Mouse (Mus musculus) liver, postnatal 0 days (tissue): ENCODE measurements around the gene Pafah1b1. TPM values are rescaled to one million over a fixed set of nuclear protein-coding genes. Genes with fewer than 3 reads are reported as not detected.

ENCODE experiments used
- ATAC-seq: fragments of 200-750 bp; cut with Nextera tagmentation; 2 replicates; pipeline ENCODE4 v1.8.0; 2017; ENCODE audit warnings: mild to moderate bottlenecking, moderate library complexity
- DNase-seq: peaks from one replicate; pipeline ENCODE4 v3.0.0-alpha.2; 2016
- H3K27ac ChIP-seq: fragments of 300-500 bp; sonication (generic); 2 replicates; pipeline ENCODE4 v1.5.1; 2014; ENCODE audit warnings: antibody characterized with exemption, moderate library complexity, mild to moderate bottlenecking, low read depth
- H3K27me3 ChIP-seq: fragments of 300-500 bp; sonication (generic); 2 replicates; pipeline ENCODE4 v1.6.1; 2014; ENCODE audit warnings: low read length, control low read depth, mixed read lengths; ENCODE audit not compliant: insufficient read depth
- H3K36me3 ChIP-seq: fragments of 300-500 bp; sonication (generic); replicated peaks from 2 replicates; pipeline ENCODE4 v1.6.1; 2014; ENCODE audit warnings: mild to moderate bottlenecking, control low read depth, low read length, moderate library complexity, mixed read lengths; ENCODE audit not compliant: insufficient read depth
- H3K4me1 ChIP-seq: fragments of 300-500 bp; sonication (generic); 2 replicates; pipeline ENCODE4 v1.6.1; 2014; ENCODE audit warnings: antibody characterized with exemption, mild to moderate bottlenecking, control low read depth; ENCODE audit not compliant: insufficient read depth
- H3K4me2 ChIP-seq: fragments of 300-500 bp; sonication (generic); 2 replicates; pipeline ENCODE4 v1.6.1; 2014; ENCODE audit warnings: low read depth, mild to moderate bottlenecking, low read length, moderate library complexity, mixed read lengths
- H3K4me3 ChIP-seq: fragments of 300-500 bp; sonication (generic); 2 replicates; pipeline ENCODE4 v1.5.1; 2014; ENCODE audit warnings: low read depth, low read length
- H3K9ac ChIP-seq: fragments of 300-500 bp; sonication (generic); replicated peaks from 2 replicates; pipeline ENCODE4 v1.6.1; 2014; ENCODE audit warnings: mild to moderate bottlenecking, moderate library complexity
- H3K9me3 ChIP-seq: fragments of 300-500 bp; sonication (generic); 2 replicates; pipeline ENCODE4 v1.6.1; 2016; ENCODE audit warnings: mild to moderate bottlenecking, control low read depth, low read length, mixed read lengths
- CTCF ChIP-seq: sonication (generic); IDR thresholded peaks from 2 replicates; pipeline ENCODE4 v1.5.1; 2016; ENCODE audit warnings: antibody characterized with exemption, low read depth
- EP300 ChIP-seq: IDR thresholded peaks from 2 replicates; pipeline ENCODE4 v1.6.1; 2016; ENCODE audit warnings: antibody characterized with exemption, low read depth, mild to moderate bottlenecking
- WGBS: fragments of 180-500 bp; shearing (Covaris S2); extraction: QIAGEN DNeasy Blood & Tissue Kit; methylation state at CpG from one replicate; pipeline ENCODE4 v1.1.7; 2014; ENCODE audit not compliant: insufficient replicate concordance; 5-methylcytosine and 5-hydroxymethylcytosine counted together
- polyA plus RNA-seq: library from polyadenylated mRNA; unstranded; fragments of >200 nt; fragmentation: Nextera tagmentation; extraction: Ambion mirVana; gene quantifications from 2 replicates; pipeline ENCODE4 v1.2.1, GENCODE M21; 2015

Pafah1b1 gene
- polyA plus RNA-seq, 1 experiment from 2014 or later: 24.1 TPM

DNA sequence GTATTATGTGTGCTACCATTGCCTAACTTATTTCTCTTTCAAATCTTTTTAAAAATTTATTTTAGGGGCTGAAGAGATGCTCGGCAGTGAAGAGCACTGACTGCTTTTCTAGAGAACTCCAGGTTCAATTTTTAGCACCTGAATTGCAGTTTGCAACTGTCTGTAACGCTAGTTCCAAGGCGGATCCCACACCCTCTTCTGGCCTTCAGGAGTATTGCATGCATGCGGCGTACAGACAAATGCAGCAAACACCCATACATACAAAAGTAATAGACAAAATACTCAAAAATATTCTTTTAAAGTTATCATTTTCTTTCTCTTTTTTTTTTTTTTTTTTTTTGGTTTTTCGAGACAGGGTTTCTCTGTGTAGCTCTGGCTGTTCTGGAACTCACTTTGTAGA is 43.6 kb upstream of the Pafah1b1 start:
- ATAC-seq: no peak
- peaks cover 17% of the 10 kb centered on the region for H3K4me1 ChIP-seq
- WGBS: 38% methylated on average over 6 of the region's 6 CpGs

DNA sequence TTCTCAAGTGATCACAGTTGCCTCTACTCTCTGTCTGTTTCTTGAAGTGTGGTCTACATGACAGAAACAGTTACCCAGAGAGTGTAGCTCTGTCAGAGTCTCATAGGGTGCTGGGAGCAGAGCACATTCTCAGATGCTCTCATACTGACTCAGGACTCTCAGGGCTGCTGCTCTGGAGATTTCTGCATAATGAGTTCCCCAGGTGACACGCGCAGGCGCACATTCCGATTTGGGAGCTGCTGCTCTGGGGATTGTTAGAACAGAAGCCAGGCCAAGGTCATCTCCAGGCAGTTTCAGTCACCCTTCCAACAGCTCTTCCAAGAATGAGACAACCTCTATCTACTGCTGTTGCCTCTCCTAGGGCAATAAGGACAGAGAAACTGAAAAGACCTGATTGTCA is 43.0 kb upstream of the Pafah1b1 start:
- DNase-seq (no peak), ATAC-seq (no peak)
- no peak overlapping the region for H3K4me2 ChIP-seq
- WGBS: 91% methylated on average over 4 of the region's 4 CpGs
- TF ChIP-seq CTCF (no peak), EP300 (no peak)
- no peaks in the 10 kb centered on the region for H3K36me3 ChIP-seq
- H3K4me1 ChIP-seq: peaks cover 17% of the 10 kb centered on the region
- no peak overlapping the region for H3K27ac ChIP-seq
- H3K27me3 ChIP-seq: no peaks in the 10 kb centered on the region
- no peaks in the 10 kb centered on the region for H3K9me3 ChIP-seq
- no peak overlapping the region for H3K4me3 ChIP-seq
- no peak overlapping the region for H3K9ac ChIP-seq

More for the DNA sequence above, 43.6 kb upstream of the Pafah1b1 start:
- TF ChIP-seq CTCF (peak; percentile 74), EP300 (no peak)
- H3K27me3 ChIP-seq: no peaks in the 10 kb centered on the region
- peak; percentile 60 for DNase-seq
- no peak overlapping the region for H3K27ac ChIP-seq
- H3K9me3 ChIP-seq: no peaks in the 10 kb centered on the region
- no peak overlapping the region for H3K4me2 ChIP-seq
- no peak overlapping the region for H3K9ac ChIP-seq
- H3K4me3 ChIP-seq: no peak overlapping the region
- H3K36me3 ChIP-seq: no peaks in the 10 kb centered on the region

DNA sequence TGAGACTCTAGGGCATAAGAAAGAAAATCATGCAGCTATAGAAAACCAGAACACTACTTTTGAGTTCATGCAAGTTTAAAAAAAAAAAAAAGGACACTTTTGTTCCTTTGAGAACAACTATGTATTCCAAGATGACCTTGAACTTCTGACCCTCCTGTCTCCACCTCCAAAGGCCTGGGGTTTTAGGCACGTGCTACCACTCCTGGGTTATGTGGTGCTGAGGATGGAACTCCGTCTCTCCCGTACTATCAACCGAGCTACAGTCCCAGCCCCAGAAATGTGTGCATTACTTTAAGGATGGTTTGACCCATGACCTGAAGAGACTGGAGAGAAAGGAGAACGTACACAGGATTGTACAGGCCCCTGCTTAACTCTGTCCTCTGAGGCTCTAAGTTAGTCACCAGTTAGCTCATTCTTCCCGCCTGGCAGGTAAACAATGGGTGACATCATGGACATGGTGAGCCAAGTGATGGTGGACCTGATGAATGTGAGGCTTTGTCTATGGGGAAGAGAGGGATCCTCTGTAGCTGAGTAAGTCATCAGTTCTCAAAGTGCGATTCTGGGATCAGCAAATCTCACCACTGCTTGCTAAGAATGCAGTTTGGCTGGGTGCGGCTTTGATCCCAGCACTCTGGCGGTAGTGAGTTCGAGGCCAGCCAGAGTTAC is 39.6 kb upstream of the Pafah1b1 start:
- no peak for ATAC-seq
- TF ChIP-seq EP300 (no peak), CTCF (no peak)
- no peak overlapping the region for H3K9ac ChIP-seq
- no peaks in the 10 kb centered on the region for H3K27me3 ChIP-seq
- H3K9me3 ChIP-seq: no peaks in the 10 kb centered on the region
- H3K4me2 ChIP-seq: no peak overlapping the region
- H3K27ac ChIP-seq: no peak overlapping the region
- no peaks in the 10 kb centered on the region for H3K36me3 ChIP-seq
- 73% methylated on average over 10 of the region's 10 CpGs for WGBS
- no peaks in the 10 kb centered on the region for H3K4me1 ChIP-seq
- no peak for DNase-seq
- no peak overlapping the region for H3K4me3 ChIP-seq

DNA sequence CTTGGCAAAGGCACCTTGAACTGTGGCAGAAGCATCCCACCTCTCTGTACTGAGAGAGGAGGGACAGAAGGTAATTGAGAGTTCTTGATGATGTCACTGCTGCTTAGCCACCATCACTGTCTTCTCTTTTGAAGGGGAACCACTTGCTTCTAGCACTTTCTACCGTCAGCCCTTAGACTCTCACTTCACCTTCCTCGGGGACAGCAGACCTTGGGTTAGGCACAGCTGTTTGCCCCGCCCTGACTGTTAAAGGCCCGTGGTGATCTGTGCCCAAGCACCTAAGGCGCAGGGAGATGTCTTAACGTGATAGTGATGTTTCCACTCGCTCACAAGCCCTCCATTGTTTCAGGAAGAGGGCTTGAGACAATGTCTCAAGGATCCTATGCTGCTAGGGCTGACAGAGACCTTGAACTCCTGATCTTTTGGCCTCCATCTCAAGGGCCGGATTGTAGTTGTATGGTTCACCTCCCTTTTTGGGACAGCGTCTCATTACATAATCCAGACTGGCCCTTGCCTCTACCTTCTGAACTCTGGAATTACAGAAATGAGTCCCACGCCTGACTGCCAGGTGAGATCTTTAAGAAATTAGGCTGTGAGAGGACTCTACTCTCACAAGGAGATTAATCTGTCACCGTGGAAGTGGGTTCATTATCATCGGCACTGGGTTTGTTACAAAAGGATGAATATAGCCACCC is 36.7 kb upstream of the Pafah1b1 start:
- no peaks in the 10 kb centered on the region for H3K9me3 ChIP-seq
- H3K4me3 ChIP-seq: no peak overlapping the region
- H3K4me2 ChIP-seq: no peak overlapping the region
- H3K27ac ChIP-seq: no peak overlapping the region
- DNase-seq (no peak), ATAC-seq (no peak)
- TF ChIP-seq EP300 (no peak), CTCF (no peak)
- no peaks in the 10 kb centered on the region for H3K36me3 ChIP-seq
- H3K9ac ChIP-seq: no peak overlapping the region
- H3K27me3 ChIP-seq: no peaks in the 10 kb centered on the region
- no peaks in the 10 kb centered on the region for H3K4me1 ChIP-seq
- WGBS: 57% methylated on average over 12 of the region's 12 CpGs

DNA sequence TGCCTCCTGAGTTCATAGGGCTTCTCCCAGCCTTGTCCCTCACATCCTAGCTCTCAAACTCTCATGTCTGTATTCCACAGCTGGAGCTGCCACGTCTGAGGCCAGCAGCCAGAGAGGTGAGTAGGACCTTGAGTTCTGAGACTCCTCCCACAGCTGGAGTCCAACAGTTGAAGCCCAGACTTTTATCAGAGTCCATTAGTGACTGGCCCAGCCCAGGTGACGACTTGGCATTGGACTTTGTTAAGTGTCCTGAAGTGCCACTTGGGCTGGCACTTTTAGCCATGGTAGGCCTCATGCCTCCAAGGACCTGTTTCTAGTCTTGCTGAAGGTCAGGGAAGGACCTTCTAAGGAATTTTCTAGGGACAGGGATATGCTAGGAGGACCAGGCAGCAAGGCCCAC is 32.2 kb upstream of the Pafah1b1 start:
- Histone ChIP-seq H3K36me3 (no peaks in the 10 kb centered on the region), H3K9me3 (no peaks in the 10 kb centered on the region), H3K4me1 (no peaks in the 10 kb centered on the region), H3K9ac (no peak overlapping the region), H3K4me2 (no peak overlapping the region), H3K4me3 (no peak overlapping the region), H3K27me3 (no peaks in the 10 kb centered on the region), H3K27ac (no peak overlapping the region)
- DNase-seq (no peak), ATAC-seq (0 out of 2 replicates have a peak, but pooled peaks have one; percentile 17)
- 57% methylated on average over 2 of the region's 2 CpGs for WGBS
- no peak for TF ChIP-seq CTCF

DNA sequence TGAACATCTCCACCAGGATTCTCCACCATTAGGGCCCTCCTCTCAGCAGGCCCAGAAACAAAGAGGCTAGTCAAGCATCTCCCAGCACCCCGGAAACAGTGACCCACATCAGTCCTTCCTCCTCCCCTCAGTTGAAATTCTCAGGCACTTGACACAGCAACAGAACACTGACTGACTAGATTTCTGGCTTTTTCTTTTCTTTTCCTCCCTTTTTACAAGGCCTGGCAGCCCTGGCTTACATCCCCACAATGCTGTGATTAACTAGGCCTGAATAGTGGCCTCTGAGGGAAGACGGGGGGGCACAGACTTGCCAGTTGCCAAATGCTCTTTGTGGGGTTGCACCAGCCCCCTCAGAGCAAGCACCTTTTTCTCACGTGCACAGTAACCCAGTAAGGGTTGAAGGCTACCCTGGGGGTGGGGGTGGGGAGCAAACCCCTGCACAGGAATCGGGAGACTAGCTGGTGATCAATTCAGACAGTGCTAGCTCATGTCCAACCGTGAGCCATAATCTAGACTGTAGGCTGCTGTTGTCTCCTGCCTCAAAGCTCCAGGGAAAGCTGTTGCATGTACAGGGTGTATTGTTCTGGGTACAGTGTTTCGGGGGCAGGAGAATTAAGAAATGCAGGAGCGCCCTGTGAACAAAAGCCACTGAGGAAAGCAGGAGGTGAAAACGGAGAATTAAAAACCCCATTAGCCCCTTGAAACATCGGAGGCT is 27.0 kb upstream of the Pafah1b1 start:
- DNase-seq (no peak), ATAC-seq (no peak)
- Histone ChIP-seq H3K4me1 (no peaks in the 10 kb centered on the region), H3K36me3 (no peaks in the 10 kb centered on the region), H3K4me2 (no peak overlapping the region), H3K9ac (no peak overlapping the region), H3K9me3 (no peaks in the 10 kb centered on the region), H3K27ac (no peak overlapping the region), H3K4me3 (no peak overlapping the region), H3K27me3 (no peaks in the 10 kb centered on the region)
- 74% methylated on average over 9 of the region's 9 CpGs for WGBS
- TF ChIP-seq EP300: no peak
- TF ChIP-seq CTCF: no peak
